Mouse (Mus musculus): ENCODE results near the gene Gp9. TPM values are rescaled to one million over a fixed set of nuclear protein-coding genes. Genes with fewer than 3 reads are reported as not detected.

Gene Gp9
- polyA plus RNA-seq, 1 experiment from 2014 or later, result 0.41 TPM

- Histone ChIP-seq H3K9me3 (ENCODE audit: control insufficient read depth, low read length) (no peaks in the 10 kb centered on the region), H3K4me1 (ENCODE audit: control insufficient read depth, insufficient read depth, low read depth, low read length) (peaks cover 7% of the 10 kb centered on the region), H3K4me2 (ENCODE audit: low read length) (no peak overlapping the region), H3K27ac (ENCODE audit: low read depth, low read length) (no peak overlapping the region), H3K4me3 (ENCODE audit: low read length) (no peak overlapping the region), H3K36me3 (ENCODE audit: control insufficient read depth, insufficient read depth, low read length) (peaks cover 10% of the 10 kb centered on the region), H3K9ac (ENCODE audit: low read depth, low read length) (no peak overlapping the region), H3K27me3 (replicated peaks; ENCODE audit: control insufficient read depth, insufficient read depth, low read length) (no peaks in the 10 kb centered on the region)
- WGBS, result 44% methylated on average over 5 of the region's 5 CpGs
- ATAC-seq, result no peak; the same call in 1 of the 2 replicates
Measured at GRCm38 (mm10) chr6:87788896-87789587, 11.2 kb downstream of the Gp9 start.

- no peaks in the 10 kb centered on the region for H3K9me3 ChIP-seq (ENCODE audit: control insufficient read depth, low read length)
- no peak overlapping the region for H3K27ac ChIP-seq (ENCODE audit: low read depth, low read length)
- H3K27me3 ChIP-seq (replicated peaks; ENCODE audit: control insufficient read depth, insufficient read depth, low read length), result no peaks in the 10 kb centered on the region
- no peak overlapping the region for H3K4me3 ChIP-seq (ENCODE audit: low read length)
- no peak overlapping the region for H3K4me2 ChIP-seq (ENCODE audit: low read length)
- 93% methylated on average over 6 of the region's 6 CpGs for WGBS
- H3K4me1 ChIP-seq (ENCODE audit: control insufficient read depth, insufficient read depth, low read depth, low read length), result peaks cover 7% of the 10 kb centered on the region
- H3K36me3 ChIP-seq (ENCODE audit: control insufficient read depth, insufficient read depth, low read length), result peaks cover 10% of the 10 kb centered on the region
- no peak for ATAC-seq
- no peak overlapping the region for H3K9ac ChIP-seq (ENCODE audit: low read depth, low read length)
Measured at GRCm38 (mm10) chr6:87789791-87790190, 11.9 kb downstream of the Gp9 start.

- no peak overlapping the region for H3K4me3 ChIP-seq (ENCODE audit: low read length)
- H3K27ac ChIP-seq (ENCODE audit: low read depth, low read length), result no peak overlapping the region
- H3K9me3 ChIP-seq (ENCODE audit: control insufficient read depth, low read length), result no peaks in the 10 kb centered on the region
- no peak for ATAC-seq
- no peak overlapping the region for H3K4me2 ChIP-seq (ENCODE audit: low read length)
- H3K27me3 ChIP-seq (replicated peaks; ENCODE audit: control insufficient read depth, insufficient read depth, low read length), result no peaks in the 10 kb centered on the region
- peaks cover 10% of the 10 kb centered on the region for H3K36me3 ChIP-seq (ENCODE audit: control insufficient read depth, insufficient read depth, low read length)
- 72% methylated on average over 7 of the region's 7 CpGs for WGBS
- H3K9ac ChIP-seq (ENCODE audit: low read depth, low read length), result no peak overlapping the region
- H3K4me1 ChIP-seq (ENCODE audit: control insufficient read depth, insufficient read depth, low read depth, low read length), result peaks cover 7% of the 10 kb centered on the region
Measured at GRCm38 (mm10) chr6:87790779-87791480, 13.1 kb downstream of the Gp9 start.

GRCm38 (mm10) chr6:87791826-87792225 is 14.0 kb downstream of the Gp9 start:
- Histone ChIP-seq H3K4me2 (ENCODE audit: low read length) (no peak overlapping the region), H3K27ac (ENCODE audit: low read depth, low read length) (no peak overlapping the region), H3K4me3 (ENCODE audit: low read length) (no peak overlapping the region), H3K9ac (ENCODE audit: low read depth, low read length) (no peak overlapping the region), H3K9me3 (ENCODE audit: control insufficient read depth, low read length) (no peaks in the 10 kb centered on the region), H3K4me1 (ENCODE audit: control insufficient read depth, insufficient read depth, low read depth, low read length) (peaks cover 7% of the 10 kb centered on the region), H3K27me3 (replicated peaks; ENCODE audit: control insufficient read depth, insufficient read depth, low read length) (no peaks in the 10 kb centered on the region), H3K36me3 (ENCODE audit: control insufficient read depth, insufficient read depth, low read length) (peaks cover 10% of the 10 kb centered on the region)
- no peak for ATAC-seq
- WGBS, result 97% methylated on average over 5 of the region's 5 CpGs

DNA sequence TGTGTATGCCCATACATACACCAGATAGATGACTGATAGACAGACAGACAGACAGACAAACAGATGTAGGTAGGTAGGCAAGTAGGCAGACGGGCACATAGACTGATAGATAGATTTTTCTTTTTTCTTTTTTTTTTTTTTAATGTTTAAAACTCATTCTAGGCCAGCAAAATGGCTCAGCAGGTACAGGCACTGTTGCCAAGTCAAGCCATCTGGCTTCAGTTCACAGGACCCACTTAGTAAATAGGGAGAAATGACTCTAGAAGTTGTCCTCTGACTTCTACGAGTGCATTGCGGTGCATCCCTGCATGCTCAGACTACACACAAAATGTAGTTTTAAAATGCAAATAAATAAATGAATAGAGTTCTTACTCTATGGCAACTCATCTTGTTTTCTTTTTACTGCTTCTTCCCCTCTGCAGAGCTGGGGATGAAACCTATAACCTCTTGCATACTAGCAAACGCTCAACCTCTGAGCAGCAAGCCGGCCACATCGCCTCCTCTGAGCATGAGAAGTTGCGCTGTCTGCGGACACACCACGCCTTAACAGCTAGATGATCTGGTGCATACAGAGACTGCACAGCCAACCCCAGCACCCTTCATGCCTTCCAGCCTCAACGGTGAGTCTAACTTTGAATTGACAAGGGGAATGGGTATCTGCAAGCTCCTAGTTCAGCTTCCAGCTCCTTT is 16.1 kb downstream of the Gp9 start:
- 91% methylated on average over 10 of the region's 10 CpGs for WGBS
- Histone ChIP-seq H3K4me3 (ENCODE audit: low read length) (no peak overlapping the region), H3K36me3 (ENCODE audit: control insufficient read depth, insufficient read depth, low read length) (peaks cover 10% of the 10 kb centered on the region), H3K27ac (ENCODE audit: low read depth, low read length) (no peak overlapping the region), H3K9ac (ENCODE audit: low read depth, low read length) (no peak overlapping the region), H3K9me3 (ENCODE audit: control insufficient read depth, low read length) (no peaks in the 10 kb centered on the region), H3K27me3 (replicated peaks; ENCODE audit: control insufficient read depth, insufficient read depth, low read length) (no peaks in the 10 kb centered on the region), H3K4me2 (ENCODE audit: low read length) (no peak overlapping the region), H3K4me1 (ENCODE audit: control insufficient read depth, insufficient read depth, low read depth, low read length) (peaks cover 6% of the 10 kb centered on the region)
- no peak for ATAC-seq

- H3K4me1 ChIP-seq (ENCODE audit: control insufficient read depth, insufficient read depth, low read depth, low read length), result no peaks in the 10 kb centered on the region
- H3K36me3 ChIP-seq (ENCODE audit: control insufficient read depth, insufficient read depth, low read length), result peaks cover 10% of the 10 kb centered on the region
- no peaks in the 10 kb centered on the region for H3K27me3 ChIP-seq (replicated peaks; ENCODE audit: control insufficient read depth, insufficient read depth, low read length)
- H3K27ac ChIP-seq (ENCODE audit: low read depth, low read length), result no peak overlapping the region
- 52% methylated on average over 6 of the region's 6 CpGs for WGBS
- no peak overlapping the region for H3K4me3 ChIP-seq (ENCODE audit: low read length)
- H3K9ac ChIP-seq (ENCODE audit: low read depth, low read length), result no peak overlapping the region
- no peak for ATAC-seq
- H3K9me3 ChIP-seq (ENCODE audit: control insufficient read depth, low read length), result no peaks in the 10 kb centered on the region
- H3K4me2 ChIP-seq (ENCODE audit: low read length), result no peak overlapping the region
Measured at GRCm38 (mm10) chr6:87795385-87796150, 17.7 kb downstream of the Gp9 start.

DNA sequence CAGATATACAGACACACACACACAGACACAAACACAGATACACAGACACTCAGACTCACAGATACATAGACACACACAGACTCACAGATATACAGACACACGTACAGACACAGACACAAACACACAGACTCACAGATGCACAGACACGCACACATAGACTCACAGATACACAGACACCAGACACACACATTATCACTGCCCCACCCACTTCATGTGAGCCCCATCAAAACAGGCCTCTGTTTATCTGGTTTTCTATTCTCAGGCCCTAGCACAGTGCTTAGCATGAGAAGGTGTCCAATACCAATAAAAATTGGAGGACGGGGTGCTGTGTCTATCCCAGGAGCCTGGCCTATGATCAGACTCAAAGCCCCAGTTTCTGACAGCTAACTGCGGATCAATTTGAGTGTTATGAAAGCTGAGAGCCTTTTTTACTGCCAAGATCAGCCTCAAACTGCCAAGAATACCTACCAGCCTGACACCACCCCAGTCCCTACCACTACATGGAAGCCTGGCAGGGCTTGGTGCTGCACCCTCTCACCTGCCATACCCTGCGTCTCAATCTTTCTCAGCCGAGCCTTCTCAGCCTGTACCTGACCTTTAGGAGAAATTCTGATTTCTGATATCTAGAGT is 18.5 kb downstream of the Gp9 start:
- no peak overlapping the region for H3K4me3 ChIP-seq (ENCODE audit: low read length)
- H3K4me2 ChIP-seq (ENCODE audit: low read length), result no peak overlapping the region
- no peaks in the 10 kb centered on the region for H3K27me3 ChIP-seq (replicated peaks; ENCODE audit: control insufficient read depth, insufficient read depth, low read length)
- no peaks in the 10 kb centered on the region for H3K4me1 ChIP-seq (ENCODE audit: control insufficient read depth, insufficient read depth, low read depth, low read length)
- peaks cover 10% of the 10 kb centered on the region for H3K36me3 ChIP-seq (ENCODE audit: control insufficient read depth, insufficient read depth, low read length)
- H3K27ac ChIP-seq (ENCODE audit: low read depth, low read length), result no peak overlapping the region
- H3K9me3 ChIP-seq (ENCODE audit: control insufficient read depth, low read length), result no peaks in the 10 kb centered on the region
- no peak for ATAC-seq
- WGBS, result 86% methylated on average over 6 of the region's 6 CpGs
- H3K9ac ChIP-seq (ENCODE audit: low read depth, low read length), result no peak overlapping the region

- WGBS, result 65% methylated on average over 2 of the region's 2 CpGs
- no peaks in the 10 kb centered on the region for H3K9me3 ChIP-seq (ENCODE audit: control insufficient read depth, low read length)
- no peak for ATAC-seq
- H3K27ac ChIP-seq (ENCODE audit: low read depth, low read length), result no peak overlapping the region
- no peak overlapping the region for H3K4me2 ChIP-seq (ENCODE audit: low read length)
- no peak overlapping the region for H3K9ac ChIP-seq (ENCODE audit: low read depth, low read length)
- no peak overlapping the region for H3K4me3 ChIP-seq (ENCODE audit: low read length)
- H3K36me3 ChIP-seq (ENCODE audit: control insufficient read depth, insufficient read depth, low read length), result peaks cover 7% of the 10 kb centered on the region
- H3K4me1 ChIP-seq (ENCODE audit: control insufficient read depth, insufficient read depth, low read depth, low read length), result no peaks in the 10 kb centered on the region
- no peaks in the 10 kb centered on the region for H3K27me3 ChIP-seq (replicated peaks; ENCODE audit: control insufficient read depth, insufficient read depth, low read length)
Measured at GRCm38 (mm10) chr6:87797321-87797720, 19.4 kb downstream of the Gp9 start.

All from hindbrain, embryonic 16.5 days (tissue).